Mouse (Mus musculus) adrenal gland, postnatal 14 days (tissue): ENCODE data around the gene Acox3. TPM values are rescaled to one million over a fixed set of nuclear protein-coding genes. Genes with fewer than 3 reads are reported as not detected.
A peak's percentile ranks its signal among the peaks of the same experiment; 100 is the strongest.
"Not testable (repeated sequence)": the region's sequence is repeated elsewhere in the genome, so short reads cannot be mapped to it uniquely, and the experiment has no call there.

Experiments used
- DNase-seq: peaks from one replicate; pipeline ENCODE4 v3.0.0; 2021; ENCODE audit warnings: mixed read lengths
- total RNA-seq: library from RNA; stranded (reverse); gene quantifications from 2 replicates; pipeline ENCODE4 v1.2.3, GENCODE M21; 2021

Acox3 gene
- total RNA-seq, 1 experiment from 2014 or later = 43.9 TPM

DNA sequence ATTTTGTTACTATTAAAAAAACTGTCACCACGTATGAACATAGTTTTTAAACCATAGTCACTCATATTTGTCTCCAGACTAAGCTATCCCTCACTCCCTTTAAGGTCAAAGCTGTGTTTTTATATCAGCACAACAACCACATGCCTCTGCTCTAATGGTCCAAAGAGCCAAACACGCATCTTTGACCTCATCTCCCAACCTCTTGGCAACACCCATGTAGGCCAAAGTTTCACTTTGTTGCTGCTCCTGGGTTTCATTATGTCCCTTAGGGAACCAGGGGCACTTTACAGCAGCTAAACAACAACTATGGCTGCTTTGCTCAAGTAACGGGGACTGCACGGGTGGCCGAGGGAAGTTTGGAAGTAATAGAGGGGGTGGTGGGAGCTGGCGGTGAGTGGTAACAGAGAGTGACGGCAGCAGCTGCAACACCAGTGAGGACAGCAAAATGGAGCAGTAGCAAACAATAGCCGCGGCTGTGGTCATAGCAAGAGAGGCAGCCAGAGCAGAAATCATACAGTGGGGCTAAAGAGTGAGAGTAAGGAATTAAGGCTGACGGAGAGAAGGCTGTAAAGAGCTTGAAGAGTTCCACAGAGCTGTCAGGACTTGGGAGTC is 6.3 kb upstream of the Acox3 start:
- no peak for DNase-seq

DNA sequence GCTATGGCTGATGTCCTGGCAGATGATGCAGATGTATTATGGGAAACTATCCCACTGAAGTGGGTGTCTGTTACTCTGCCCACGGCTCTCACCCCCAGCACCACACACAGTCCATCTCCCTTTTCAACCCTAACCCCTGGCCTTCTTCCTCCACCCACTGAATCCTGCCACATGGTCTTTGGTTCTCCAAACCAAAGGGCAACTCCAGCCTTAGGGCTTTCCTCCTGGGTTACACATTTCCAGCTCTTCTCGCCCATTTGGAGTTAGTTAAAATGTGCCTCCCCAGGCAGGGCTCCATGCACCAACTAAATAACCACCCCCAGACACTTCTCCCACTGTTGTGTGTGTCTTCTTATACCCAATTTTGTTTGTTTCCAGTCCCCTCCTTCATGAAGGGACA is 4.4 kb upstream of the Acox3 start:
- DNase-seq = no peak

DNA sequence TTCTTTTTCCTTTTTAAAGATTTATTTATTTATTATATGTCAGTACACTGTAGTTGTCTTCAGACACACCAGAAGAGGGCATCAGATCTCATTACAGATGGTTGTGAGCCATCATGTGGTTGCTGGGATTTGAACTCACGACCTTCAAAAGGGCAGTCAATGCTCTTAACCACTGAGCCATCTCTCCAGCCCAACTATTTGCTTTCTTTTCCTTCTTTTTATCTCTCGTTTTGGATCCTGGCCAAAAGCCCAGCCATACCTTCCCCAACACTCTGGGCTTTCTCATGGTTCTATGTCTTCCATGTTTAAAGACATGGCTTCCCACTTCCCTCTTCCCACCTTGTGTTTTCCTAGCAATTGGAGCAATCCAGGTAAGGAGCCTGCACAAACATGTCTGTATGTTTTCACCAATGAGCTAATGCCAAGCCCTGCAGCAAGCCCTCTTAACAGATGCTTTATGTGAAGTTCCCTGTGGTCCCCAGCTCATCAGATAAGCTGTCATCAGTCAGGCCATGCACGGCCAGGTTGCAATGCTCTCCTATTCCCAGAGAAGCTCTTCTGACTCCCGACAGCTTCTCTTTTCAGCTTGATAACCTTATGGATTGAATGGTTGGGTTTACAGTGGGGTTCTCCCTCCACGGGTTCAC is 3.5 kb upstream of the Acox3 start:
- no peak for DNase-seq

DNA sequence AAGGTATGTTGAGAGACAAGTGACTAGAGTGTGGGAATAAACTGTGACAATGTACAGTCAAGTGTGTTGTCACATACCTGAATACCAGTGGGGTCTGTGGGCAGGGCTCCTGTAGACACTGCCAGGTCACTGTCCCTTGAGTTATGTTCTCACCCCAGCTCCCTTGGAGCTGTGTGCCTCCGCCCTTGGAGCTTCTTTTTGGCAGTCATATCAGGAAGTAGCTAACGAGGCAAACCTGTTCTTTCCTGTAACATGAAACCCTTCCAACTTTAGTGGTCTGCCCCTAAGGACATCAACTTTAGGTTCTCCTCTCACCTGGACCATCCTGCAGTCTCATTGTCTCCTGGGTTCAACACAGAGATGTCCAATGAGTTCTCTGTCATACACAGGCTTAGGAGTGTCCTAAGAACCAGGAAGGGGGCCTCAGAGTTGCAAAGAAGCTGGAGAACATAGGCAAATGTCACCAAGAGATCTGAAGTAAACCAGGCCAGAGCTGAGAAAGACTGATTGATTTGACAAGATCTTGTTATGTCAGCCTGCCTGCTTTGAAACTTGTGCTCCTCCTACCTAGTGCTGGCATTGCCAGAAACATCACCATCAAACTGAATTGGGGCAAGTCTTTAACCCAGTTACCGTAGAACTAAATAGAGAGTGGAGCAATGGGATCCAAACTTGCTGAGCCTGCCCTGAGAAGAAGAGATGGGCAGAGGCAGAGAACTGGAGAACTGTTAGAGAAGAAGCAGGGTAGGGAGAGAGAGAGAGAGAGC is 2.5 kb upstream of the Acox3 start:
- DNase-seq = no peak

DNA sequence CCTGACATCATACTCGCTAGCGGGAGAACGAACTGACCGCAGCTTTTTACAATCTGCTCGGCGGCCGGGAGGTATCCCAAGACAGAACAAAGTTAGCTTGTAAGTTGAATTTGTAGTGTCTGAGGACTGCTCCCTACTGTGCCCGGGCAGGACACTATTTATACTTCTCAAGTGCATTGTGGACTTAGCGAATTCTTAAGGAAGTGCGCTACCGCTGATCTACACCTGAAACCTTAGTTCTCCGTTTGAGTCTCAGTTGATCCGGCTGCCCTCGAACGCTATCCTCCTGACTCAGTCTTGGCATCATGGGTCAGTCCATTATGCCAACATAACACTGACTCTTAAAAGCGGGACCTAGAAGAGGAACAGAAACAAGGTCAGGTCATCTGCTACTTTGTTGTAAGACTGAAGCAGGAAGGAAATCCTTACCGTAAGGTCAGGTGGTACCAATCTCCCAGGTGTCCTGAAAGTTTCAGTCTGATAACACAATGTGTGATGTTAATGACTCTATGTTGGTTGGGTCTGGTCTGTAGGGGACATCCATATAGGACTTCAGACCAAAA is 462 bp downstream of the Acox3 start:
- DNase-seq = no peak

DNA sequence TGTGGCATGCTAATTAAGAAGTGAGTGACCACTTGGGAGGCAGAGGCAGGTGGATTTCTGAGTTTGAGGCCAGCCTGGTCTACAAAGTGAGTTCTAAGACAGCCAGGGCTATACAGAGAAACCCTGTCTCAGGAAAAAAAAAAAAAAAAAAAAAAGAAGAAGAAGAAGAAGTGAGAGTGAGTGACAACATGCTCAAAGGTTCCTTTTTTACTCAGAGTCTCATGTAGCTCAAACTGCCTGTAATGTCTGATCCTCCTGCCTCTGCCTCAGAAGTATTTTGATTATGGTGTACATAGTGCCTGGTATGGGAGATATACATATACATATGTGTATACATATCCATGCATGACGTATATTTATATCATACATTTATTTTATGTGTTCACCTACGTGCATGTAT is 1.4 kb downstream of the Acox3 start:
- DNase-seq = not testable (repeated sequence)

DNA sequence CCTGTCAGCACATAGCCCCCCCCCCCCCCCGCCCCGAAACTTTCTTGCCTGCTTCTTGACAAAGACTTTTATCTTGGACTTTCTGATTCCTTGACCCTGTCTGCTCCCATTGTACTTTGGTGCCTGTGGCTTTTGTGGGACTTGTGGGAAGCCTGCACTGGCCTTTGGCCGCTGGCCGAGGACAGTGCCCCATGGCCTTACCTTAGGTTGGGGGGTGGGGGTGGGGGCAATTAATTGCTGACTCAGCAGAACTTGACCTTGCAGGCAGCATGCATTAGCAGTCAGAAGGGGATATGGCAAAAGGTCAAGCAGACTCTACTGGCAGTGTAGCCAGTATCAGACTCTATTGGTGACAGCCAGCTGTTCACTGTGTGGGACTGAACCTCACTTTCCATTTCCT is 8.7 kb downstream of the Acox3 start:
- DNase-seq = no peak

DNA sequence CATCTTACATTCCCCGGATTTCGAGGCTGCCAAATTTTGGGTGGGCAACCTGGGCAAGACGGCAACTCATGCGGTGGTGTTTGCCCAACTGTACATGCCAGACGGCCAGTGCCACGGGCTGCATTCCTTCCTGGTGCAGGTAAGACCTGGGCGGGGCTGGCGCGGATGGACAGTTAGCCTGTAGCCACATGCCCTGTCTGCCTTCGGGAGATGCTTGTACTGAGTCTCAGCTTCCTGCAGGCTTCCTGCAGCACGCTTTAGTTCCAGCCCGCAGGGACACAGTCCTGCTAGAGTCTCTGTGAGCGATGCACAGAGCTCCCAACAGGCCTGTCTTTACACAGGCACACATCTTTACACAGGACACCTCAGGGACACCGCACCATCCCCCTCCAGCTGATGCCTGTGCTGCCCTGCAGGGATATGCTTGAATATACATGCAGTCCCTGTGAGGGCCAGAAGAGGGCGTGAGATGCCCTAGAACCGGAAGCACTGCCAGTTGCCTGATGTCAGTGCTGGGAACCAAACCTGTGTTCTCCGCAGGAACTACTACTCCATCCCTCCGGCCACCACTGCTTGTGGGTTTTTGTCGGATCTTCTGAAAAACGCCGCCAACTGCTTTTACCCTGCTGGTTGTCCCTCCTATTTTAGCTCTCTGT is 9.4 kb downstream of the Acox3 start:
- no peak for DNase-seq

DNA sequence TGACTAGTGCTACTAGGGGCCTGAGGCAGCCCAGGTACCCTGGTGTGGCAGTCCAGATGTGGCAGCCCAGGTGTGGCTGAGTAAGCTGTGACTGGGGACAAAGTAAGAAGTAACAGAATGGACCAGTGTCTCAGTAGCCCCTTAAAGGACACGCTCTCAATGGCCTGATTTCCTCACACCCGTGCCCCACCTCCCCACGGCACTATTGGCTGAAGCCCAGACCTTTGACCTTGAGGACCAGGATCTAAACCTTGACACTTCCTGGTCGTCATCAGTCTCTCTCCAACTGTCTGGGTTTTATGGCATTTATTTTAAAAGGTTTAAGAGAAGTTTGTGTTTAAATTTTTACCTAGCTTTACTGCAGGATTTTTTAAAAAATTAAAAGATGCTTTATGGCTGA is 10.0 kb downstream of the Acox3 start:
- DNase-seq = peak; percentile 84

DNA sequence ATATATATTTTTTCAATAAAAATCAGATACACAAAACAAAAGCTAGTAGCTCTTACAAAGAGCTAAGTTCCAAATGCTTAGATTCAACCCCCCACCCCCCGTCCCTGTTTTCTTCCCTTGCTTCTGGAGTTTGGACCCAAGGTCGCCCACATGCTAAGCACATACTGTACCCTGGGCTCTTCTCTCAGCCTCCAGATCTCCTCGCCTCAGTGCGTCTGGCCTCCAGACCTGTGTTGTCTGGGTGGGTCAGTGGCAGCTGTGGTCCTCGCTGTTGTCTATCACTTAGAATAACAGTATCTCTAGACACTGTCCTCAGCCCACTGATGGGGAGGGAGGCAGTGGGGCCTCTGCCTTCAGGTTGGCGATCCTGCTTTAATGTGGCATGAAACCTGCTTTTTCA is 10.4 kb downstream of the Acox3 start:
- DNase-seq = no peak

DNA sequence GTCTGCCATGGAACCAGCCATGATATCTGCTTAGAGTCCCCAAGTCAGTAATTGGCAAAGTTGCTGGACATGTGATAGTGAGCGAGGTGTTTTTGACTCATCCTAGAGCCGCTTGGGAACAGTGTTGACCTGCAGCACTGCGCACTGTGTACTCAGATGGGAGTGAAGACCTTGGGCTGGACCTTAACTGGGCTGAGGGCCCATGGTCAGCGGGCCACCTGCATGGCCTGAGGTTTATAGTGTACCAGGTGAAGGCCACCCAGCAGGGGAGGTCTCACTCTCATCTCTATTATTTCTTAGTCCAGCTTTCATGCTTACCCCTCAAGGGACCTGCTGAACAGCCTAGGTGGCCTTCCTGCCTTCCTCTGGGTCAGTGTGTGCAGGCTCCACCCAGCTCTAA is 11.9 kb downstream of the Acox3 start:
- no peak for DNase-seq

DNA sequence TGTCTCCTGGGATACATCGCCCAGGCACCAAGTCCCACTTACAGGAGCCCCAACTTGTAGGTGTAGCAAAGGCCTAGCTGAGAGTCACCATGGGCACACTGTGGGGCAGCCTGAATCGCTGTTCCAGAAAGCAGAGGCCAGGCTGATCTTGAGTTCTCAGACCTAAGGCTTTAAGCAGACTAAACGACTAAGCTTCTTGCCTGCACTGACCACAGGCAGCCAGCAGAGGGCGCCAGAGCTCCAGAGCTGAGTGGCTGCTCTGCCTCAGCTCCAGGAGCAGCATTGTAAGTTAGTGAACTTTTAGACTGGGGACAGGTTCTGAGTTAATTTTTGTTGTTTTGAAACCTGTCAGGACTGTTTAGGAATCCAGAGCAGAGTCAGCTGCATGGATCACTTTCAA is 12.9 kb downstream of the Acox3 start:
- DNase-seq = peak; percentile 85

DNA sequence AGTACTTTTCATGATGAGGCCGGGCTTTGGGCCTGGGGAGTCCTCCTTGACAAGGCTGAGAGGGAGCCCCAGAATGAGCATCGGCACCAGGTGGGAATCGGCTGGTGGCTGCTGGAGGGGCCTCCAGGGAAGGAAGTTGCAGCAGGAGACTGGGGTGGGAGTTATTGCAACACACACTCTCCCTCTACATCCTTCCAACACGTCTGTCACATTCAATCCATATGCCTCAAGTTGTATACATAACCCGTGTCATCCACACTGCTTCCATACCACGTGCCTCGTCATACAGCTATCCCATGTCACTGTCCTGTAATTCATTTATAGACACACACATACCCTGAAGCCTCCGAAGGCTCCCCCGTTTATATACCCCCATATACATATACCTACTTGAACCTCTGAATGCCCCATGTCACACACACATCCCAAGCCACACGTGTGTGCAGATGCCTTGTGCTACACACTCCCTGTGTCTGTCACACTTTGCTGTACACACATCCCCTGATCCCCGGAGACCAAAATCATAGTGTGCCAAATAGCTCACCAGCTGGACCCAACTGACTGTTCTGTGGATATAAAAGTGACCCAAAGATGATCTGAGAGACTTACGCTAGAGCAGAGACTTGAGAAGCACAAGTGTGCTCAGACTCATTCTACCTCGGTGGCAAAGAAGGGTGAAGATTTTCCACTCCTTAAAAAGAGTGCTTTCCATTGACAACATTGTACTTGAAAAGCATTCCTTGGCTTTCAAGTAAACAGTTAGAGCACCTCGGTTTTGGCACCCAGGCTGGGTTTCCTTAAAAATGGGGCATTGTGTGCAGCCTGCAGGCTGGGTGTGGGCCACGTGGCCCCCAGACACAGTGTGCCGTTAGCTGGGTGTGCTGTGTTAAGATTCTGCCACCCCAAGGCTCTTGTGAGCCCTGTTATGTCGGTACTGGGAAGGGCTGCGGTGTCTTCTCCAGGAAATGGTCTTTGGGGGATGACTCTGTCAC is 13.6 kb downstream of the Acox3 start:
- no peak for DNase-seq

DNA sequence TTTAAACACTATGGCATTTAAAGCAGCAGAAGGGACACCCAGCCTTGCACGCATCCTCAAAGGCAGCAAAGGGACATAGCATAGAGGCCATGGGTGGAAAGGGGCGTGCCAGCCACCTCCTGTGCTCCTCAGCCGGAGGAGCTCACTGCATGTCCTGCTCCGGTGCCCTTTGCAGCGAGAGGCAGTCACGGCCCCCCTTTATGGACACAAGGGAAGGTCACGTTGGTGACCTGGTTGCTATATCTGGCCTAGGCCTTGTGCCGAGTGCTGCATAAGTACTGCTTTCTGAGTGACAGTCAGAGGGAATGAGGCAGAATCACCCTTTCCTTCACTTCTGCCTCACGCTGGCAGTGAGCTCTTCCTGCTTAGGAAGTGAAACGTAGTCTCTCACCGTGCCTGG is 17.4 kb downstream of the Acox3 start:
- no peak for DNase-seq

DNA sequence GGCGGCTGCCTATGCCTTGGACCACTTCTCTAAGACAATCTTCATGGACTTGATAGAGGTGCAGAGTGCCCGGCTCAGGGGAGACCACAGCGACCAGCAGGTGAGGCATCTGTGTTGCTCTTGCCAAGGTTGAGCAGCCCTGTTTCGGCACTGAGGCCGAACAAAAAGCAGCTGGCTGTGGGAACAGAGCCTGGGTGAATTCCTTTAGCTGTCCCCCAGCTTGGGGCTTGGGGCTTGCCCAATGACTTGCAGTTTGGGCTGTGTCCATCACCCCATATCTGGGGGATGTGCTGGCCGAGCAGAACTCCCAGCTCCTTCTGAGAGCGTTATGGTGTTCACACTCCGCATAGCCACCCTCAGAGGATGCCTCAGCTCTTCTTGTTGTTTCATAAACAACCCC is 18.7 kb downstream of the Acox3 start:
- no peak for DNase-seq

DNA sequence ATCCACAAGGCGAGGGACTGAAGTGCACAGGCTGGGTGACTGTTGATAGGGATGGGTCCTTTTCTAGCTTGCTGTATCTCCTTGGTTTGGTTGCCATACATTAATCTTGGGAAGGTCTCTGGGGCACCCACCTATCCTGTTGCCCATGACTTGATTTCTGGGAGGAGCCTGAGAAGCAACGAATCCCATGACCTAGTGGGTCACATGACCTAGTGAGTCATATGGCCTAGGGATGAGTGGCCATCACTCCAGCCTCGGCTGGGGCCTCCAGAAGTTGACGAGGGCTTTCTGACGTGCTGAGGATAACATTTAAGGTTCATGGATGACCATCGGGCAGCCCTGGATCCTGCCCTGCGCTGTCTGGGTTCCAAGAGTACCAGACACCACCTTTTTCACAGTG is 22.5 kb downstream of the Acox3 start:
- no peak for DNase-seq

DNA sequence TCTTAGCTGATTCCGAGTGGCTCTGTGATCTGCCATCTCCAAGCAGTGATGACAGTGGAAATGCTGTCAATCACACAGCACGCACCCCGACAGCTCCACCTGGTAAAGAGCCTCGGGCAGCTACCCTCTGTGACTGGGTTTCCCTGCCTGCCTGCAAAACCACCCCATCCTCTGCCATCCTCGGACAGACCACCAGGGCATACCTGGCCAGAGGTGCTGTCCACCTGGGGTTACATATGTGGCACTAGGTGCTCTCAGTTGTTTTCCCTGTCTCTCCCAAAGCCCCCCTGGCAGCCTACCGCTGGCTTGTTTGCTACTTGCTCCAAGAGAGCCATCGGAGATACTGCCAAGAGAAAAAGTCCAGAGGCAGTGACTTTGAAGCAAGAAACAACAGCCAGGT is 24.0 kb downstream of the Acox3 start:
- no peak for DNase-seq

DNA sequence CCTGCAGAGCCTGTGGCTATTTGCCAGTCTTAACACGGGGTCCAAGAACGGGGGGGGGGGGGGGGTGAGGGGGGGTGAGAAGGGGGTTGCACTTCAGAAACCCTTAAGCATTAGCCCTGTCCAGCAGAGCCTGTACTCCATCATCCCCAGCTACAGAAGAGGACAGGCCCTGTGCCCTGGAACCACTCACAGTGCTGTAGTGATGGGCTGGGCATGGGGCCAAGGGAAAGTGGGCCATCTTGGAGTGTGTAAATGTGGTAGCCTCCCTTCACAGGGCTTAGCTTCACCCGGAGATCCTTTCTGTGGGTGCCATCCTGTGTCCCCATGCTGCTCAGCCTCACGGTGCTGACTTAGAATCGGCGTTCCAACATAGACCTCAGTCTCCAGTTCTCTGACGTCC is 24.9 kb downstream of the Acox3 start:
- no peak for DNase-seq

DNA sequence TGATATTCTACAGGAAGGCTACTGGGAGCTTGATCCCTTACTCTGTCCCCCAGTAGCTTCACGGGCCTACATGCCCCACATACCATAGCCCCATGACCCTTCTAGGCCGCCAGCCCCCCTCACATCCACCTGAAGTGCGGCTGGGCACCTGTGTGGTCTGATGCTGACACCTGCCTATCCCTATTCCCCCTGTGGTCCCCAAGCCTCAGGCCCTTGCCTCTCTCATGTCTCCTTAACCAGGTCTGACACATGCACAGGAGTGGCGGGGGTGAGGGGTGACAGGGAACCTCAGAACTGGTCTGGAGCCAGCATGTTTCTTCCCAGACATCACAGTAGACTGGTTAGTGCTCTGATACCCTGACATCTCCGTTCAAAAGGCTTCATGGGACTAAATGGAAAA is 25.7 kb downstream of the Acox3 start:
- DNase-seq = no peak

DNA sequence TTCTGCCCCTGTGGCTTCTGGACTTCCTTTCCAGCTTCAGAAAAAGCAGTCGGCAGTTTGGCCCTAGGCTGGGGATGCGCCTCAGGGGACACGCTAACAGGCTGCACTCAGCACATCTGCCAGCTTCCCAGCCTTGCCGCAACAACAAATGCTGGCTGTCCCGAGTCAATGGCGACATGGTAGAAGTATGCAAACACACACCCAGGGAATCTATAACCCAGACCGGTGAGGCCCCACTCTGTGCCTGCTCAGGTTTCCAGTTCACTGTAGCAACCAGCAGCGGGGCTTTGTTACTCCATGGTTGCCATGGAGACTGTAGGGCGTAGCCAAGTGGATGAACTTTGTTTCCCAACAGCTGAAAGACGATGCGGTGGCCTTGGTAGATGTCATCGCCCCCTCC is 26.5 kb downstream of the Acox3 start:
- DNase-seq = peak; percentile 62

DNA sequence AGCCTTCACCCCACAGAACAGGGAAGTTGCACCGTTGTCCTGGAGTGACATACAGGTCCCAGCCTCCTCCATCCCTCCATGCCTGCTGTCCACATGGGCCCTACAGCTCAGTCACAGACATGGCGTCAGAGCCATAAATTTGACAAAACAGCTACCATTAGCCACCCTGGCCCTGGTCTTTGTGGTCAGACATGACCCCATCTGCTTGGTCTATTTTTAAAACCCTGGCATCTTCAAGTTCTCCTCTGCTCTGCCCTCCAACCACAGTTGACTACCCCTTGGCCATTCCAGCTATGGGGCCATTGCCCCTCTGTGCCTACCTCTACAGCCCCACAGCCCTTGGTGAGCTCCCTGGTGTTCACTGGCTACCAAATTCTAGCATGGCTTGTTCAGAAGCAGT is 27.1 kb downstream of the Acox3 start:
- no peak for DNase-seq

DNA sequence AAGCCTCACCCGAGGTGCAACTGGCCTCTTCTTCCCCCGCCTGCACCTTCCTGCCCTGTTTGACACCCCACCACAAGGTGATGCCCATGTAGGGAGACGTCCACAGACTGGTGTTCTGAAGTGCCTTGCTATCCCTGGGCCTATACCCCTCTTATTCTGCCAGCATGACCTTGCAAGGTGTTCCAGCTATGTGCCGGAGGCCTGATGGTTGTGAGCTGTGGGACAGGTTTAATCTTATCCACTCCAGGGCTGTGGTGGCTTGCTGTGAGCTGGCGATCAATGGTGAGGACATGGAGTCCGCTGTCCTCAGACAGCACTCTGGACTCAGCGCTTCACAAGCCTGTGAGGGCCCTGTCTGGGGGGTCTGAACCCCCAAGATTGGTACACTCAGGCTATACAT is 27.5 kb downstream of the Acox3 start:
- DNase-seq = no peak
